Mouse (Mus musculus) erythroid progenitor cell, adult 5-6 weeks (primary cell): ENCODE data around the gene Sctr. TPM values are rescaled to one million over a fixed set of nuclear protein-coding genes. Genes with fewer than 3 reads are reported as not detected.

ENCODE experiments used
- ATAC-seq: replicated peaks from 2 replicates; pipeline ENCODE4 v1.8.0; 2016; ENCODE audit warnings: moderate number of reproducible peaks, mild to moderate bottlenecking, moderate TSS enrichment, inconsistent platforms; ENCODE audit not compliant: poor library complexity, low FRiP score, severe bottlenecking
- total RNA-seq, 2 experiments: library from RNA; stranded (forward) in 1 of 2; stranded (reverse) in 1 of 2; fragments of 150-400 nt in 1 of 2; fragments of 186-747, 209-891 nt in 1 of 2; gene quantifications; 2 replicates each; pipeline versions ENCODE4 v1.2.3 to v1.2.4; 2015 to 2017; ENCODE audit warnings: low replicate concordance in 2 of 2

Gene Sctr
- total RNA-seq (2015; ENCODE audit: low replicate concordance) (not detected in 2 replicates), total RNA-seq (2017; ENCODE audit: low replicate concordance) (not detected in 2 replicates)

- no peak for ATAC-seq
These were observed at the start of gene Sctr for GRCm38 (mm10) chr1:120006844-120007790. Sctr (plus strand) TSS chr1:120006894.

- no peak for ATAC-seq
These were observed 48.9 kb upstream of the Sctr start for GRCm38 (mm10) chr1:119957716-119958222.

GRCm38 (mm10) chr1:119959464-119959863, 47.2 kb upstream of the Sctr start:
- ATAC-seq, result no peak

GRCm38 (mm10) chr1:119959920-119960319, 46.8 kb upstream of the Sctr start:
- ATAC-seq, result no peak

- no peak for ATAC-seq
These were observed 40.7 kb upstream of the Sctr start for GRCm38 (mm10) chr1:119965804-119966514.

GRCm38 (mm10) chr1:119973117-119973516, 33.6 kb upstream of the Sctr start:
- ATAC-seq, result no peak

GRCm38 (mm10) chr1:119975141-119975540, 31.6 kb upstream of the Sctr start:
- ATAC-seq, result no peak

GRCm38 (mm10) chr1:119986555-119986954, 20.1 kb upstream of the Sctr start:
- ATAC-seq, result no peak

GRCm38 (mm10) chr1:119996798-119997581, 9.7 kb upstream of the Sctr start, which contains the start of gene Cfap221:
Cfap221 (minus strand) TSS chr1:119997234.
- ATAC-seq, result no peak

GRCm38 (mm10) chr1:119997644-119998043, 9.1 kb upstream of the Sctr start:
- no peak for ATAC-seq

- no peak for ATAC-seq
These were observed 1.3 kb downstream of the Sctr start for GRCm38 (mm10) chr1:120007851-120008588.

- no peak for ATAC-seq
These were observed 5.9 kb downstream of the Sctr start for GRCm38 (mm10) chr1:120012638-120013037.

GRCm38 (mm10) chr1:120013111-120013510, 6.4 kb downstream of the Sctr start:
- ATAC-seq, result no peak

- no peak for ATAC-seq
These were observed 9.5 kb downstream of the Sctr start for GRCm38 (mm10) chr1:120016240-120016639.

GRCm38 (mm10) chr1:120018900-120019299, 12.2 kb downstream of the Sctr start:
- ATAC-seq, result no peak

- ATAC-seq, result no peak
These were observed 12.7 kb downstream of the Sctr start for GRCm38 (mm10) chr1:120019428-120019827.

- no peak for ATAC-seq
These were observed 13.7 kb downstream of the Sctr start for GRCm38 (mm10) chr1:120020322-120020897.

GRCm38 (mm10) chr1:120021951-120022350, 15.3 kb downstream of the Sctr start:
- ATAC-seq, result no peak
